Mouse (Mus musculus) duodenum, adult 2 months (tissue): ENCODE data around the gene Lrrc1. TPM values are rescaled to one million over a fixed set of nuclear protein-coding genes. Genes with fewer than 3 reads are reported as not detected.

ENCODE experiments used
- polyA plus RNA-seq: library from polyadenylated mRNA; depleted of rRNA; stranded (reverse); fragments of >200 nt; gene quantifications from 2 replicates; pipeline ENCODE4 v1.2.3, GENCODE M21; 2012; ENCODE audit warnings: low replicate concordance; rRNA removed

Gene Lrrc1
- 43.2 and 116 TPM in 2 replicates for polyA plus RNA-seq

DNA sequence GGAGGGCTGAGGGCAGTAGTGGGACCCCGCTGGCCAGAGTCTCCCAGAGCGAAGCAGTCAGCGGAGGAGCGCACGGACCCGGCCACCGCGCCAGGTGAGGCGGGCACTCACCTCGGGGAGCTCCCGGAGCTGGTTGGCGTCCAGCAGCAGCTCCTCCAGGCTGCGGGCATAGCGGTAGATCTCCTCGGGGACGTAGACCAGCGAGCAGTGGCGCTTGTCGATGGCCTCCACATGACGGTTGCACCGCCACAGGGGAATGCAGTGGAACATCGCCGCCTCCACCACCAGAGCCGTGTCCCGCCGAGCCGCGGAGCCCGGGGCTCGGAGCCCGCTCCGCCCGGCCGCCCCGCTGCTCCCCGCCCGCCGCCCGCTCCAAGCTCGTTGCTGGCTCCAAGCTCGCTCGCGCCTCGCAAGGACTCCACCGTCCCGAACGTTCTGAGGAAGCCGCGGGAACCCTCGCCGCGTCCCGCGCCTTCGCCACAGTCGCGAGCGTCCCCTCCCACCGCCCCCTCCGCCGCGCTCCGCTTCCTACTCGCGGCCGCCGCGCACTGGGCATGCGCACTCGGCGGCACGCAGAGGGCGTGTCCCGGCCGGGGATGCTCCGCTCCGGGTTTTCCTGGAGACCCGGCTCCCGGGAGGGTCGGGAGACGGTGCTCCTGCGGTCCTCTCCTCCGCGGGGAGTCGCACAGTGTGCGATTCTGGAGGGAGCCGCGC lies at the start of gene Lrrc1:
Gene Lrrc1 (minus strand): TSS at position 517 of the 714 bp plus-strand sequence.

Other genes with a start within 250 kb of the Lrrc1 start
- 0.21 TPM in 1 of 2 replicates, not detected in the other for gene Mlip, start 191.9 kb downstream of the Lrrc1 start, polyA plus RNA-seq
- gene Klhl31, start 91.6 kb upstream of the Lrrc1 start, polyA plus RNA-seq: 0.02 and 0.24 TPM in 2 replicates
- gene Gclc, start 209.7 kb upstream of the Lrrc1 start, polyA plus RNA-seq: 6.6 and 11.2 TPM in 2 replicates